Mouse (Mus musculus) E14TG2a.4 (cell line): ENCODE results near the gene Mpg.

ENCODE experiments used
- CTCF ChIP-seq: conservative IDR thresholded peaks from 2 replicates; pipeline ENCODE4 v1.5.1; 2014; ENCODE audit warnings: low read length
- NANOG ChIP-seq: IDR thresholded peaks from 2 replicates; pipeline ENCODE4 v1.6.1; 2014; ENCODE audit warnings: borderline replicate concordance, low read length, mixed read lengths
- POU5F1 ChIP-seq: IDR thresholded peaks from 2 replicates; pipeline ENCODE4 v1.6.1; 2014; ENCODE audit warnings: low read length, borderline replicate concordance

GRCm38 (mm10) chr11:32218501-32219050 is 7.7 kb upstream of the Mpg start:
- no peak for TF ChIP-seq CTCF
- TF ChIP-seq NANOG: no peak
- no peak for TF ChIP-seq POU5F1
